Mouse (Mus musculus): ENCODE data around the gene Gm20388. TPM values are rescaled to one million over a fixed set of nuclear protein-coding genes. Genes with fewer than 3 reads are reported as not detected.

Gene Gm20388
- polyA plus RNA-seq, 1 experiment from 2014 or later: not detected

GRCm38 (mm10) chr8:119915298-119915697 is 4.7 kb downstream of the Gm20388 start:
- no peak for ATAC-seq (ENCODE audit: extremely low read depth, insufficient number of reproducible peaks, low FRiP score, low TSS enrichment)
- Histone ChIP-seq H3K4me3 (no peak overlapping the region), H3K27ac (replicated peaks) (no peak overlapping the region), H3K4me1 (peaks cover 74% of the 10 kb centered on the region), H3K4me2 (no peak overlapping the region), H3K9ac (no peak overlapping the region), H3K36me3 (peaks cover 10% of the 10 kb centered on the region), H3K9me3 (no peaks in the 10 kb centered on the region), H3K27me3 (replicated peaks) (no peaks in the 10 kb centered on the region)
- 82% methylated on average over 4 of the region's 4 CpGs for WGBS

- Histone ChIP-seq H3K9me3 (no peaks in the 10 kb centered on the region), H3K27me3 (replicated peaks) (no peaks in the 10 kb centered on the region), H3K36me3 (peaks cover 10% of the 10 kb centered on the region), H3K4me1 (peaks cover 75% of the 10 kb centered on the region), H3K4me2 (peak overlapping the region; percentile 32), H3K9ac (peak overlapping the region; percentile 50; the same call in 1 of the 2 replicates), H3K27ac (replicated peaks) (no peak overlapping the region), H3K4me3 (no peak overlapping the region)
- 57% methylated on average over 16 of the region's 16 CpGs for WGBS
- no peak for ATAC-seq (ENCODE audit: extremely low read depth, insufficient number of reproducible peaks, low FRiP score, low TSS enrichment)
Observed at GRCm38 (mm10) chr8:119916237-119916892, 5.7 kb downstream of the Gm20388 start.

DNA sequence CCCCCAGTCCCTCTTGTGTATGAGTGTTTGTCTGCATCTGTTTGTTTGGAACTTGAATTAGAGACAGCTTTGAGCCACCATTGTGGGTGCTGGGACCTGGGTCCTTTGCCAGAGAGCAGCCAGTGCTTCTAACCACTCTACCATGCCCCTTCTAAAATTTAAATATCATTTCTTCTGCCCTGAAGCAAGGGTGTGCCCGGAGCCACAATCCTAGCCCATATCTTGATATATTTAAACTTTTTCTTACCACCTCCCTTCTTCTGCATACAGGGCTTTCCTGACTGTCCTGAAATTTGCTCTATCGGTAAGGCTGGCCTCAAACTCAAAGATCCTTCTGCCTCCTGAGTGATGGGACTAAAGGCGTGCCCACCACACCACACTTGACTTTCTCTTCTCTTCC is 6.8 kb downstream of the Gm20388 start:
- no peak for ATAC-seq (ENCODE audit: extremely low read depth, insufficient number of reproducible peaks, low FRiP score, low TSS enrichment)
- H3K9me3 ChIP-seq: no peaks in the 10 kb centered on the region
- H3K27me3 ChIP-seq (replicated peaks): no peaks in the 10 kb centered on the region
- H3K9ac ChIP-seq: peak overlapping the region; percentile 20; the same call in 1 of the 2 replicates
- H3K27ac ChIP-seq (replicated peaks): peak overlapping the region; percentile 45; the same call in 1 of the 2 replicates
- peaks cover 73% of the 10 kb centered on the region for H3K4me1 ChIP-seq
- H3K4me3 ChIP-seq: no peak overlapping the region
- peaks cover 10% of the 10 kb centered on the region for H3K36me3 ChIP-seq
- 61% methylated on average over 3 of the region's 3 CpGs for WGBS
- peak overlapping the region; percentile 17; the same call in 1 of the 2 replicates for H3K4me2 ChIP-seq

- peaks cover 67% of the 10 kb centered on the region for H3K4me1 ChIP-seq
- H3K4me2 ChIP-seq: peak overlapping the region; percentile 17; the same call in 1 of the 2 replicates
- H3K36me3 ChIP-seq: peaks cover 10% of the 10 kb centered on the region
- peak; percentile 74; the same call in 1 of the 2 replicates for ATAC-seq (ENCODE audit: extremely low read depth, insufficient number of reproducible peaks, low FRiP score, low TSS enrichment)
- no peak overlapping the region for H3K4me3 ChIP-seq
- H3K27ac ChIP-seq (replicated peaks): peak overlapping the region; percentile 45
- H3K27me3 ChIP-seq (replicated peaks): no peaks in the 10 kb centered on the region
- no peaks in the 10 kb centered on the region for H3K9me3 ChIP-seq
- H3K9ac ChIP-seq: no peak overlapping the region
- WGBS: 7% methylated on average over 1 of the region's 1 CpGs
Observed at GRCm38 (mm10) chr8:119918155-119918567, 7.5 kb downstream of the Gm20388 start.

DNA sequence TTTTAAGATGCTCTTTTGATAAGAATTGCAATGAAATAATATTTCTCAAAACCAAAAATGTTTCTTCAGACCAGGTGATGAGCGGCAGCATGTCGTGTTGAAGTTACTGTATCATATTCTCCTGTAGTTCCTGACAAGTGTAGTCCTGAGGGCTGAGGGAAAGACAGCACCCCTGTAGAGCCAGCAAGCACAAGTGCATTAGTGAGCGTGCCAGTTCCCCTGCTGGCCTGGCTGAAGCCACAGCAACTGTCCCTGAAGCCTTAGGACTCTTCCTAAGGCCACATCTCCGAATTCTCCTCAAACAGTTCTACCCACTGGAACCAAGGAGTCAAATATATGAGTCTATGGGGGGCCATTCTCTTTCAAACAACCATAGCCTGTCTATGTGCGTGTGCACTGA is 12.6 kb downstream of the Gm20388 start:
- Histone ChIP-seq H3K9ac (no peak overlapping the region), H3K36me3 (peaks cover 13% of the 10 kb centered on the region), H3K4me1 (peaks cover 64% of the 10 kb centered on the region), H3K27ac (replicated peaks) (no peak overlapping the region), H3K9me3 (no peaks in the 10 kb centered on the region), H3K27me3 (replicated peaks) (no peaks in the 10 kb centered on the region), H3K4me2 (no peak overlapping the region), H3K4me3 (no peak overlapping the region)
- 90% methylated on average over 5 of the region's 5 CpGs for WGBS
- ATAC-seq (ENCODE audit: extremely low read depth, insufficient number of reproducible peaks, low FRiP score, low TSS enrichment): no peak

GRCm38 (mm10) chr8:119925428-119925827 is 14.8 kb downstream of the Gm20388 start:
- H3K4me1 ChIP-seq: peaks cover 73% of the 10 kb centered on the region
- H3K36me3 ChIP-seq: peaks cover 3% of the 10 kb centered on the region; the same call in 1 of the 2 replicates
- 86% methylated on average over 4 of the region's 4 CpGs for WGBS
- H3K4me2 ChIP-seq: no peak overlapping the region
- H3K9me3 ChIP-seq: no peaks in the 10 kb centered on the region
- H3K27ac ChIP-seq (replicated peaks): peak overlapping the region; percentile 54; the same call in 1 of the 2 replicates
- H3K4me3 ChIP-seq: no peak overlapping the region
- no peak overlapping the region for H3K9ac ChIP-seq
- H3K27me3 ChIP-seq (replicated peaks): no peaks in the 10 kb centered on the region
- no peak for ATAC-seq (ENCODE audit: extremely low read depth, insufficient number of reproducible peaks, low FRiP score, low TSS enrichment)

GRCm38 (mm10) chr8:119926474-119926873 is 15.8 kb downstream of the Gm20388 start:
- peaks cover 79% of the 10 kb centered on the region for H3K4me1 ChIP-seq
- H3K27ac ChIP-seq (replicated peaks): 0 out of 2 replicates have a peak overlapping the region, but pooled peaks have one; percentile 54
- 62% methylated on average over 2 of the region's 2 CpGs for WGBS
- no peaks in the 10 kb centered on the region for H3K27me3 ChIP-seq (replicated peaks)
- H3K9ac ChIP-seq: 0 out of 2 replicates have a peak overlapping the region, but pooled peaks have one; percentile 14
- ATAC-seq (ENCODE audit: extremely low read depth, insufficient number of reproducible peaks, low FRiP score, low TSS enrichment): no peak
- no peak overlapping the region for H3K4me2 ChIP-seq
- no peak overlapping the region for H3K4me3 ChIP-seq
- H3K36me3 ChIP-seq: peaks cover 3% of the 10 kb centered on the region; the same call in 1 of the 2 replicates
- no peaks in the 10 kb centered on the region for H3K9me3 ChIP-seq

- Histone ChIP-seq H3K27me3 (replicated peaks) (no peaks in the 10 kb centered on the region), H3K4me3 (no peak overlapping the region), H3K9me3 (no peaks in the 10 kb centered on the region), H3K36me3 (peaks cover 11% of the 10 kb centered on the region), H3K27ac (replicated peaks) (no peak overlapping the region), H3K4me2 (no peak overlapping the region), H3K4me1 (peaks cover 72% of the 10 kb centered on the region), H3K9ac (no peak overlapping the region; the same call in 1 of the 2 replicates)
- WGBS: 51% methylated on average over 6 of the region's 6 CpGs
- no peak for ATAC-seq (ENCODE audit: extremely low read depth, insufficient number of reproducible peaks, low FRiP score, low TSS enrichment)
Observed at GRCm38 (mm10) chr8:119927422-119928092, 16.9 kb downstream of the Gm20388 start.

- peak overlapping the region; percentile 18; the same call in 1 of the 2 replicates for H3K4me2 ChIP-seq
- peaks cover 32% of the 10 kb centered on the region for H3K36me3 ChIP-seq
- ATAC-seq (ENCODE audit: extremely low read depth, insufficient number of reproducible peaks, low FRiP score, low TSS enrichment): no peak
- 56% methylated on average over 4 of the region's 4 CpGs for WGBS
- H3K4me1 ChIP-seq: peaks cover 63% of the 10 kb centered on the region
- H3K27ac ChIP-seq (replicated peaks): peak overlapping the region; percentile 68
- H3K9ac ChIP-seq: no peak overlapping the region
- H3K4me3 ChIP-seq: no peak overlapping the region
- H3K27me3 ChIP-seq (replicated peaks): no peaks in the 10 kb centered on the region
- no peaks in the 10 kb centered on the region for H3K9me3 ChIP-seq
Observed at GRCm38 (mm10) chr8:119931317-119931716, 20.7 kb downstream of the Gm20388 start.

GRCm38 (mm10) chr8:119933681-119934080 is 23.0 kb downstream of the Gm20388 start:
- no peak overlapping the region for H3K4me3 ChIP-seq
- no peak overlapping the region for H3K9ac ChIP-seq
- H3K4me2 ChIP-seq: no peak overlapping the region
- no peaks in the 10 kb centered on the region for H3K9me3 ChIP-seq
- H3K27me3 ChIP-seq (replicated peaks): no peaks in the 10 kb centered on the region
- 94% methylated on average over 4 of the region's 4 CpGs for WGBS
- peaks cover 48% of the 10 kb centered on the region for H3K4me1 ChIP-seq
- peaks cover 54% of the 10 kb centered on the region for H3K36me3 ChIP-seq
- ATAC-seq (ENCODE audit: extremely low read depth, insufficient number of reproducible peaks, low FRiP score, low TSS enrichment): no peak
- no peak overlapping the region for H3K27ac ChIP-seq (replicated peaks)

DNA sequence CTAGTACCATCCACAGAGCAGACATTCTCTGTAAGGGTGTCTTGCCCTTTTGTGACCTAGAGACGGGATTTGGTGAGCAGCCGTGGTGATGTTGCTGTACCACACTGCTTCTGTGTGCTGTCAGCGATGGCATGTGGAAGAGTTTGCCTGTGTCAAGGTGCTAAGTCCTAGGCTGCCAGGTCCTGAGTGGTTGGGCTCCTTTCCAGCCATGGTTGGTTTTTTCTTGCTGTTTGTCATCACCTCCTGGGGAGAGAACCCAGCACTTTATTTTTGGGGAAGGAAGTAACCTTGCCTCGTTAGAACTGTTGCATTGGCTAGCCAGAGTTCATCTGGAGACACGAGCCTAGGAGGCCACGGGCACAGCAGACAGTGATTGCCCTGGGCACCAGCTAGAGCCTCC is 24.9 kb downstream of the Gm20388 start:
- Histone ChIP-seq H3K27me3 (replicated peaks) (no peaks in the 10 kb centered on the region), H3K9ac (no peak overlapping the region), H3K36me3 (peaks cover 67% of the 10 kb centered on the region), H3K4me3 (no peak overlapping the region), H3K27ac (replicated peaks) (peak overlapping the region; percentile 30; the same call in 1 of the 2 replicates), H3K4me1 (peaks cover 34% of the 10 kb centered on the region), H3K4me2 (0 out of 2 replicates have a peak overlapping the region, but pooled peaks have one; percentile 12), H3K9me3 (no peaks in the 10 kb centered on the region)
- 24% methylated on average over 6 of the region's 6 CpGs for WGBS
- no peak for ATAC-seq (ENCODE audit: extremely low read depth, insufficient number of reproducible peaks, low FRiP score, low TSS enrichment)

Measured in heart, embryonic 13.5 days (tissue).